Comparison of ENCODE assay signal across 8 mouse cellular contexts in genomic region chr17:30626719-30627118, GRCm38 (mm10). TPM values are rescaled to one million over a fixed set of nuclear protein-coding genes. Genes with fewer than 3 reads are reported as not detected.
DNase-seq lines count a peak whose midpoint lies in the region; ATAC-seq and TF ChIP-seq lines count a peak whose summit lies in the region.
"Not testable (repeated sequence)": the region's sequence is repeated elsewhere in the genome, so short reads cannot be mapped to it uniquely, and the experiment has no call there.

Gene Glo1 (minus strand): TSS chr17:30626871.

- no CpG with 5 or more reads among the region's 20 CpGs for WGBS in embryonic facial prominence, embryonic 10.5 days
- no CpG with 5 or more reads among the region's 20 CpGs for WGBS in kidney, embryonic 15.5 days
- no CpG with 5 or more reads among the region's 20 CpGs for WGBS in limb, embryonic 11.5 days
- WGBS in spleen, adult 2 months = no CpG with 5 or more reads among the region's 20 CpGs

- H3K4me2 ChIP-seq in kidney, embryonic 15.5 days; limb, embryonic 11.5 days (ENCODE audit: low read depth, severe bottlenecking): not testable (repeated sequence)

- H3K4me3 ChIP-seq in ES-E14 (ENCODE audit: insufficient read depth in 1 of 2, low read depth in 1 of 2, low read length in 2 of 2, poor library complexity in 1 of 2, severe bottlenecking in 1 of 2) = peak within 1 kb of the TSS; percentile 18 to 32; a peak in 3 of 4 replicates
- H3K4me3 ChIP-seq in embryonic facial prominence, embryonic 10.5 days; kidney, embryonic 15.5 days (replicated peaks); limb, embryonic 11.5 days (ENCODE audit: low read depth, low read length); megakaryocyte, embryonic 14.5 days (replicated peaks); spleen, adult 2 months (ENCODE audit: extremely low read depth, insufficient read depth, insufficient read length): not testable (repeated sequence)

- not testable (repeated sequence) for H3K27me3 ChIP-seq in embryonic facial prominence, embryonic 10.5 days (replicated peaks; ENCODE audit: low read depth, poor library complexity, severe bottlenecking); kidney, embryonic 15.5 days; limb, embryonic 11.5 days (ENCODE audit: control insufficient read depth, insufficient read depth, low read length); megakaryocyte, embryonic 14.5 days (replicated peaks); spleen, adult 2 months (ENCODE audit: control insufficient read depth, insufficient read depth, low read length)

- not testable (repeated sequence) for H3K9me3 ChIP-seq in ES-E14 (ENCODE audit: control insufficient read depth, insufficient read depth, low read depth, low read length); embryonic facial prominence, embryonic 10.5 days; kidney, embryonic 15.5 days (replicated peaks); limb, embryonic 11.5 days (ENCODE audit: control insufficient read depth, low read length)
- peaks cover 16% of the 10 kb centered on the region for H3K9me3 ChIP-seq in megakaryocyte, embryonic 14.5 days

- H3K27ac ChIP-seq in ES-E14 (ENCODE audit: insufficient read depth, low read depth, low read length, poor library complexity, severe bottlenecking) = peak within 1 kb of the TSS; percentile 42; the same call in 1 of the 2 replicates
- H3K27ac ChIP-seq in embryonic facial prominence, embryonic 10.5 days (replicated peaks); kidney, embryonic 15.5 days; limb, embryonic 11.5 days (replicated peaks; ENCODE audit: low read depth, low read length); spleen, adult 2 months (ENCODE audit: insufficient read depth, low read length): not testable (repeated sequence)

- H3K9ac ChIP-seq in ES-E14 (ENCODE audit: insufficient read depth, low read depth, low read length, poor library complexity, severe bottlenecking); kidney, embryonic 15.5 days; limb, embryonic 11.5 days (ENCODE audit: low read length): not testable (repeated sequence)

- H3K36me3 ChIP-seq in ES-E14 (ENCODE audit: control insufficient read depth, insufficient read depth, low read length, poor library complexity, severe bottlenecking); embryonic facial prominence, embryonic 10.5 days (replicated peaks); kidney, embryonic 15.5 days; limb, embryonic 11.5 days (ENCODE audit: control insufficient read depth, insufficient read depth, low read length); megakaryocyte, embryonic 14.5 days (replicated peaks; ENCODE audit: low read length); spleen, adult 2 months (ENCODE audit: control insufficient read depth, insufficient read depth, low read length): not testable (repeated sequence)

- in situ Hi-C loops in ES-E14 (cut with MboI; ENCODE audit: low sequenced_read_pairs in 2 of 2, unreplicated experiment in 2 of 2) = not testable (repeated sequence)

- TF ChIP-seq CTCF in spleen, adult 2 months (IDR thresholded peaks at IDR 0.05; ENCODE audit: extremely low read depth, insufficient read depth, insufficient read length, insufficient replicate concordance) = not testable (repeated sequence)

- not testable (repeated sequence) for TF ChIP-seq POLR2A in spleen, adult 2 months (IDR thresholded peaks at IDR 0.05; ENCODE audit: low read depth, low read length)

- intact Hi-C loops in heart, postnatal 14 days (cut with DNase I) = not testable (repeated sequence)

- not testable (repeated sequence) for H3K4me1 ChIP-seq in ES-E14 (ENCODE audit: control insufficient read depth in 2 of 2, insufficient read depth in 2 of 2, low read length in 2 of 2, poor library complexity in 1 of 2); embryonic facial prominence, embryonic 10.5 days; kidney, embryonic 15.5 days; limb, embryonic 11.5 days (ENCODE audit: control insufficient read depth, insufficient read depth, low read length); megakaryocyte, embryonic 14.5 days; spleen, adult 2 months (ENCODE audit: control insufficient read depth, insufficient read depth, insufficient read length)

- DNase-seq in ES-E14 (ENCODE audit: low read depth, low spot score); embryonic facial prominence, embryonic 10.5 days (ENCODE audit: low spot score); gastrocnemius, adult 8-10 months (ENCODE audit: low spot score in 2 of 2); heart, postnatal 14 days; limb, embryonic 11.5 days (ENCODE audit: low spot score); spleen, adult 2 months (ENCODE audit: low read depth in 1 of 2, low spot score in 2 of 2): not testable (repeated sequence)

- not testable (repeated sequence) for ATAC-seq in kidney, embryonic 15.5 days (replicated peaks; ENCODE audit: low FRiP score); limb, embryonic 11.5 days (ENCODE audit: insufficient number of reproducible peaks, low FRiP score, low TSS enrichment, low read depth)

RNA-seq across cellular contexts. Expression of gene Glo1, which starts in this region (rescaled TPM):
- total RNA-seq in ES-E14 (2012; rRNA removed) = 283 and 284 TPM in 2 replicates
- 210 and 216 TPM in 2 replicates for polyA plus RNA-seq in embryonic facial prominence, embryonic 10.5 days (2016; fragmentation: Nextera tagmentation; extraction: Ambion mirVana)
- total RNA-seq in gastrocnemius, adult 8-10 months (2022) = 100 to 1,000 TPM; 174 to 196 (median 184) TPM
- 100 to 1,000 TPM; 139 to 140 TPM for total RNA-seq in heart, postnatal 14 days (2021)
- polyA plus RNA-seq in kidney, embryonic 15.5 days (2015; fragmentation: Nextera tagmentation; extraction: Ambion mirVana) = 221 and 230 TPM in 2 replicates
- 231 and 232 TPM in 2 replicates for polyA plus RNA-seq in limb, embryonic 11.5 days (2014; fragmentation: Nextera tagmentation; extraction: Ambion mirVana)
- polyA plus RNA-seq in megakaryocyte, embryonic 14.5 days (2012; ENCODE audit: insufficient read depth, low replicate concordance) = 0.65 and 21.7 TPM in 2 replicates
- 13.5 and 16.2 TPM in 2 replicates for polyA plus RNA-seq in spleen, adult 2 months (2012; rRNA removed)
